Mouse (Mus musculus) liver, embryonic 14.5 days (tissue): Measurements from ENCODE around the gene Mitf. TPM values are rescaled to one million over a fixed set of nuclear protein-coding genes. Genes with fewer than 3 reads are reported as not detected.

Source experiments
- ATAC-seq: fragments of 200-750 bp; cut with Nextera tagmentation; 2 replicates; pipeline ENCODE4 v1.8.0; 2017; ENCODE audit warnings: moderate number of reproducible peaks, mild to moderate bottlenecking, moderate library complexity; ENCODE audit not compliant: insufficient read depth
- DNase-seq, 3 experiments: peaks; one replicate each; pipeline ENCODE4 v3.0.0-alpha.2; 2012 to 2013; ENCODE audit warnings: low read depth in 3 of 3, low spot score in 3 of 3
- H3K27ac ChIP-seq: fragments of 300-500 bp; sonication (generic); 2 replicates; pipeline ENCODE4 v1.5.1; 2014; ENCODE audit warnings: moderate library complexity, mild to moderate bottlenecking, control low read depth, inconsistent platforms
- H3K27me3 ChIP-seq: fragments of 300-500 bp; sonication (generic); 2 replicates; pipeline ENCODE4 v1.6.1; 2014; ENCODE audit warnings: mild to moderate bottlenecking, low read length, moderate library complexity; ENCODE audit not compliant: control insufficient read depth, insufficient read depth
- H3K36me3 ChIP-seq: fragments of 300-500 bp; sonication (generic); replicated peaks from 2 replicates; pipeline ENCODE4 v1.6.1; 2014; ENCODE audit warnings: low read depth; ENCODE audit not compliant: control insufficient read depth, insufficient read depth
- H3K4me1 ChIP-seq, 2 experiments: fragments of 200-500 bp in 1 of 2; fragments of 300-500 bp in 1 of 2; sonication (generic) in 1 of 2; replicated peaks; 2 replicates each; pipeline ENCODE4 v1.6.1; 2012 to 2014; ENCODE audit warnings: antibody characterized with exemption in 1 of 2, inconsistent platforms in 1 of 2, low read length in 1 of 2; ENCODE audit not compliant: control insufficient read depth in 2 of 2, insufficient read depth in 2 of 2
- H3K4me2 ChIP-seq: fragments of 300-500 bp; sonication (generic); 2 replicates; pipeline ENCODE4 v1.6.1; 2014; ENCODE audit warnings: low read depth, mild to moderate bottlenecking, control low read depth, moderate library complexity
- H3K4me3 ChIP-seq, 2 experiments: fragments of 200-500 bp in 1 of 2; fragments of 300-500 bp in 1 of 2; sonication (generic) in 1 of 2; 2 replicates each; pipeline ENCODE4 v1.5.1; 2012 to 2014; ENCODE audit warnings: low read depth in 2 of 2, low read length in 2 of 2, mild to moderate bottlenecking in 2 of 2, control low read depth in 1 of 2, inconsistent platforms in 1 of 2, moderate library complexity in 1 of 2; ENCODE audit not compliant: insufficient read depth in 1 of 2
- H3K9ac ChIP-seq: fragments of 300-500 bp; sonication (generic); replicated peaks from 2 replicates; pipeline ENCODE4 v1.6.1; 2014; ENCODE audit warnings: mild to moderate bottlenecking, control low read depth, moderate library complexity
- H3K9me3 ChIP-seq: fragments of 300-500 bp; sonication (generic); 2 replicates; pipeline ENCODE4 v1.6.1; 2016; ENCODE audit warnings: low read length, mixed read lengths; ENCODE audit not compliant: control insufficient read depth
- CTCF ChIP-seq: IDR thresholded peaks from 2 replicates; pipeline ENCODE4 v1.5.1; 2016; ENCODE audit warnings: antibody characterized with exemption, low read depth, control low read depth
- EP300 ChIP-seq: IDR thresholded peaks from 2 replicates; pipeline ENCODE4 v1.6.1; 2016; ENCODE audit warnings: antibody characterized with exemption, low read depth
- WGBS: fragments of 180-500 bp; shearing (Covaris S2); extraction: QIAGEN DNeasy Blood & Tissue Kit; methylation state at CpG from one replicate; pipeline ENCODE4 v1.1.7; 2014; ENCODE audit not compliant: insufficient replicate concordance; 5-methylcytosine and 5-hydroxymethylcytosine counted together
- polyA plus RNA-seq, 2 experiments: library from polyadenylated mRNA; depleted of rRNA in 1 of 2; stranded (reverse) in 1 of 2; unstranded in 1 of 2; fragments of >200 nt; fragmentation: Nextera tagmentation in 1 of 2; extraction: Ambion mirVana in 1 of 2; gene quantifications; 2 replicates each; pipeline versions ENCODE4 v1.2.1 to v1.2.3; 2012 to 2014

The Mitf gene
- polyA plus RNA-seq, 2 experiments, result 0.25 to 0.38 TPM

GRCm38 (mm10) chr6:97844112-97844511 is 37.3 kb downstream of the Mitf start:
- ATAC-seq, result no peak

GRCm38 (mm10) chr6:97848191-97848857 is 41.5 kb downstream of the Mitf start:
- Histone ChIP-seq H3K9me3 (no peaks in the 10 kb centered on the region), H3K4me2 (no peak overlapping the region), H3K9ac (no peak overlapping the region), H3K27me3 (no peaks in the 10 kb centered on the region), H3K27ac (no peak overlapping the region), H3K36me3 (no peaks in the 10 kb centered on the region), H3K4me1 (no peaks in the 10 kb centered on the region), H3K4me3 (no peak overlapping the region)
- no peak for ATAC-seq
- TF ChIP-seq CTCF, result no peak
- no peak for TF ChIP-seq EP300
- DNase-seq, result no peak
- WGBS, result 61% methylated on average over 9 of the region's 9 CpGs

More at GRCm38 (mm10) chr6:97844112-97844511, 37.3 kb downstream of the Mitf start:
- no peak for DNase-seq
- WGBS, result 48% methylated on average over 3 of the region's 3 CpGs
- Histone ChIP-seq H3K9me3 (no peaks in the 10 kb centered on the region), H3K27ac (no peak overlapping the region), H3K4me1 (no peaks in the 10 kb centered on the region), H3K4me2 (no peak overlapping the region), H3K4me3 (no peak overlapping the region), H3K36me3 (no peaks in the 10 kb centered on the region), H3K27me3 (no peaks in the 10 kb centered on the region), H3K9ac (no peak overlapping the region)
- TF ChIP-seq EP300 (no peak), CTCF (no peak)

DNA sequence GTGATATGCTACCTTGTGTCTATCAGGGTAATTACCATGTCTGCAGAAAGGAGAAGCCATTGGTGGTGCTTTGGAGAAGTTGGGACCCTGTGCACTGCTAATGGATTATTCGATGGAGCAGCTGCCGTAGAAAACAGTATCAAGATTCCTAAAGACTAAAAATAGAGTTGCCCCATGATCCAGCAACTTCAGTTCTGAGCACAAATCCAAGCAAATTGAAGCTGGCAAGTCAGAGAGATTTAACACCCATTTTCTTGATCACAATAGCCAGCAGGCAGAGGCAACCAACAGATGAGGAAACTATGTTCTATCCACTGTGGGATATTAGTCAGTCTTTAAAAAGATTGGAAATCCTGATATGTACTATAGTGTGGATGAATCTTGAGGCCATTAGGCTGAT is 47.4 kb downstream of the Mitf start:
- H3K4me2 ChIP-seq, result no peak overlapping the region
- no peaks in the 10 kb centered on the region for H3K36me3 ChIP-seq
- ATAC-seq (no peak), DNase-seq (no peak)
- H3K9ac ChIP-seq, result no peak overlapping the region
- no peaks in the 10 kb centered on the region for H3K27me3 ChIP-seq
- 77% methylated on average over 2 of the region's 2 CpGs for WGBS
- H3K4me1 ChIP-seq, result peaks cover 0 to 3% of the 10 kb centered on the region in 2 experiments; a peak in 1 of 4 replicates
- no peak overlapping the region for H3K4me3 ChIP-seq
- no peaks in the 10 kb centered on the region for H3K9me3 ChIP-seq
- no peak for TF ChIP-seq EP300
- no peak for TF ChIP-seq CTCF
- H3K27ac ChIP-seq, result no peak overlapping the region

DNA sequence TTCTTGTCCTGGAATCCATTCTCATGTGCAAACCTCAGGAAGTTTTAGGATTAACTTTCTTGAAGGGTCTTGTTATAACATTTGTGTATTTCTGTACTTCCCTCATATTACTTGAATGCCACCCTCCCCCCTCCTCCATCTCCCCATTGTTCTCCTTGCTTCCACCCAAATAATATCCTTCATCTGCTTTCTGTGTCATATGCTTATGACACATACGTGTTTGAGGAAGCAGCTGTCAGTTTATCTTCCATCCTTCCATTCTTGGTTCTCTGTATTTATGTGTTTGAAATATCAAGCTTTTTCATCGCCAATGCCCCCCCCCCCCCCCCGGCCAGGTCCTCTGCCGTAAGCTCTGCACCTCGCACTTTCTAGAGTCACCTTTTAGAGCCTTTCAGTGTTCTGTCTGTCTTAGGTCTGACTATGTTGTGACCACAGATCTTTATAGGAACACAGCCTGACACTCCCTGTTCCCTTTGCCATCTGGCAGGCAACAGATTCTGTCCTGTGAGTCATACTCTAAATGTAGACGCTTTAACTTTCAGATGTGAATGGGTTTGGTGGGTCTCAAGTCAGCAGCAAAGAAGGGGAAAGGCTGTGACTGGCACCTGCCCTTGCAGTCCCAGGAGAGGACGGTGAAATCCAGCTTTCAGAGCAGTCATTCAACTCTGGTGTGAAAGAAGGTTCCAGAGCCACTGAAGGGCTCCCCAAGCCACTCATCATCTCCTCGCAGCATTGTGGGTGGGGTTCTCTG is 48.7 kb downstream of the Mitf start:
- 50% methylated on average over 8 of the region's 8 CpGs for WGBS
- Histone ChIP-seq H3K27ac (no peak overlapping the region), H3K4me1 (peaks cover 0 to 3% of the 10 kb centered on the region in 2 experiments; a peak in 1 of 4 replicates), H3K4me2 (no peak overlapping the region), H3K36me3 (no peaks in the 10 kb centered on the region), H3K9ac (no peak overlapping the region), H3K4me3 (no peak overlapping the region), H3K9me3 (no peaks in the 10 kb centered on the region), H3K27me3 (no peaks in the 10 kb centered on the region)
- DNase-seq, result peak in 1 of 3 experiments; percentile 2
- ATAC-seq, result no peak
- TF ChIP-seq EP300, result no peak
- no peak for TF ChIP-seq CTCF

DNA sequence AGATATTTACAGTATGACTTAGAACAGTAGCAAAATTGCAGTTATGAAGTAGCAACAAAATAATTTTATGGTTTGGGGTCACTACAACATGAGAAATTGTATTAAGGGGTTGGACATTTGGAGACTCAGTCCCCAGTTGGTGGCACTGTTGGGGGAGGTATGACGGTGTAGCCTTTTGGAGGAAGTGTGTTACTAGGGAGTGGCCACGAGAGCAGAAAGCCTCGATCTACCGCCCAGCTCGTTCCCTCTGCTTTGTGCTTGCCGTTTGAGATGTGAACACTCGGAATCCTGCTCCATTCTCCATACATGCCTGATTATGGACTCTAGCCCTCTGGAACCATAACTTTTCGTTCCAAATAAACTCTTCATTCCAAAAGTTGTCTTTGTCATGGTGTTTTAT is 49.6 kb downstream of the Mitf start:
- H3K36me3 ChIP-seq, result no peaks in the 10 kb centered on the region
- H3K4me3 ChIP-seq, result no peak overlapping the region
- no peaks in the 10 kb centered on the region for H3K27me3 ChIP-seq
- H3K27ac ChIP-seq, result no peak overlapping the region
- no peak for DNase-seq
- 29% methylated on average over 8 of the region's 8 CpGs for WGBS
- H3K4me1 ChIP-seq, result peaks cover 0 to 3% of the 10 kb centered on the region in 2 experiments; a peak in 1 of 4 replicates
- H3K9me3 ChIP-seq, result no peaks in the 10 kb centered on the region
- no peak overlapping the region for H3K4me2 ChIP-seq
- no peak overlapping the region for H3K9ac ChIP-seq
- no peak for ATAC-seq
- TF ChIP-seq CTCF (no peak), EP300 (no peak)
